Mouse (Mus musculus) midbrain, embryonic 12.5 days (tissue): ENCODE data around the gene Hpcal4. TPM values are rescaled to one million over a fixed set of nuclear protein-coding genes. Genes with fewer than 3 reads are reported as not detected.

ENCODE experiments used
- ATAC-seq: fragments of 200-750 bp; cut with Nextera tagmentation; 2 replicates; pipeline ENCODE4 v1.8.0; 2017; ENCODE audit warnings: low read depth, moderate TSS enrichment, moderate library complexity; ENCODE audit not compliant: low FRiP score
- H3K27ac ChIP-seq: fragments of 300-500 bp; sonication (generic); replicated peaks from 2 replicates; pipeline ENCODE4 v1.5.1; 2016; ENCODE audit warnings: mild to moderate bottlenecking
- H3K27me3 ChIP-seq: fragments of 300-500 bp; sonication (generic); 2 replicates; pipeline ENCODE4 v1.6.1; 2016; ENCODE audit warnings: mild to moderate bottlenecking
- H3K36me3 ChIP-seq: fragments of 300-500 bp; sonication (generic); 2 replicates; pipeline ENCODE4 v1.6.1; 2016
- H3K4me1 ChIP-seq: fragments of 300-500 bp; sonication (generic); 2 replicates; pipeline ENCODE4 v1.6.1; 2016
- H3K4me2 ChIP-seq: fragments of 300-500 bp; sonication (generic); replicated peaks from 2 replicates; pipeline ENCODE4 v1.6.1; 2016; ENCODE audit warnings: mild to moderate bottlenecking, moderate library complexity
- H3K4me3 ChIP-seq: fragments of 300-500 bp; sonication (generic); 2 replicates; pipeline ENCODE4 v1.5.1; 2016; ENCODE audit warnings: mild to moderate bottlenecking
- H3K9ac ChIP-seq: fragments of 300-500 bp; sonication (generic); replicated peaks from 2 replicates; pipeline ENCODE4 v1.6.1; 2016; ENCODE audit warnings: mild to moderate bottlenecking, moderate library complexity
- H3K9me3 ChIP-seq: fragments of 300-500 bp; sonication (generic); 2 replicates; pipeline ENCODE4 v1.6.1; 2016; ENCODE audit warnings: mild to moderate bottlenecking
- WGBS: fragments of 180-500 bp; shearing (Covaris S2); methylation state at CpG from one replicate; pipeline ENCODE4 v1.1.7; 2016; 5-methylcytosine and 5-hydroxymethylcytosine counted together
- polyA plus RNA-seq: library from polyadenylated mRNA; unstranded; fragments of >200 nt; fragmentation: Nextera tagmentation; extraction: Ambion mirVana; gene quantifications from 2 replicates; pipeline ENCODE4 v1.2.1, GENCODE M21; 2016

The Hpcal4 gene
- polyA plus RNA-seq, 1 experiment from 2014 or later: 3.5 TPM

DNA sequence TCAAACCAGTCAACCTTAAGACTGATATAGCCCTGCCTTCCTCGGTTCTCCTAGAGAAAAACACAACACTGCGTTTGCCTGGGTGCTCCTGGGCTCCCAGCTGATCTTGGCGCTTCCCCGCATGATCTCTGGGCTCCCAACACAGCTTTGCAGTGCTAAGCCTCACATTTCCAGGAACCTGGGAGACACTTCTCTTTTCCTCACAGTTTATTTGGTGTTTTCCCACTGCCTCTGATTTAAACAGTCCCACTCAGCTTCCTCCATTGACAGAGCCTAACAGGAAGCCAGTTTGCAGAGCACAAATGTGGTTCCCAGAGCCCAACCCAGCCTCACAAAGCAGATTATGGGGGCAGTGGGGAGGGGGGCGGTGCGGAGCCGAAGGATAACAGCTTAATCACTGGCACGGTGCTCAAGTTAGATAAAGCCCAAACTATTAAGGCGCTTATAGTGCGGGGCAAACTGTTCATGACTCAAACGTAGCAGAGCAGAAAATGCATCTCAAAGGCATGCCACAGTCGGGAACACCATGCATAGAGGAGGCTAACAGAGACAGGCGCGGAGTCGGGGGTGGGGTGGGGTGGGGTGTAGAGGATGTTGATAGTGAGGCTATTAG lies 20.6 kb upstream of the Hpcal4 start:
- Histone ChIP-seq H3K9me3 (no peaks in the 10 kb centered on the region), H3K9ac (peak overlapping the region; percentile 16; the same call in 1 of the 2 replicates), H3K27me3 (peaks cover 18% of the 10 kb centered on the region), H3K36me3 (no peaks in the 10 kb centered on the region), H3K4me2 (peak overlapping the region; percentile 45), H3K4me1 (peaks cover 17% of the 10 kb centered on the region), H3K27ac (0 out of 2 replicates have a peak overlapping the region, but pooled peaks have one; percentile 17), H3K4me3 (peak overlapping the region; percentile 19)
- WGBS: 2% methylated on average over 15 of the region's 15 CpGs
- ATAC-seq: peak; percentile 81

DNA sequence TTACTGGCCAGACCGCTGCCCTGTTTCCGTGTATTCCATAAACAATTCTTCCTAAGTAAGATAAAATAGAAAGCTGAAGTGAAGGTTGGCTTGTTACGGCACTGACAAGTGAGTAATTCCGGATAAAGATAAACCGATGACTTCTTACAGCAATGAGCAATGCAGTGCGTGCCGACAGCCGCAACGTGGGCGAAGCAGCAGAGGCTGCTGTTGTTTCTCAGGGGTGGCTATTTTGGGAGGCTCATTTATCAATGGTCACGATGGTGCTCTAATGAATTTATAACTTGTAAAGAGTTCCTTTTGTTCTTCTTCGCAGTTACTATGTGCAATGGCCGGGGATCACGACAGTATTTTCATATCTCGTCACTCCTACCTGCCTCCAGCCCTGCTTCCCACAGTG lies 18.9 kb upstream of the Hpcal4 start:
- no peaks in the 10 kb centered on the region for H3K36me3 ChIP-seq
- H3K4me2 ChIP-seq: no peak overlapping the region
- H3K4me1 ChIP-seq: peaks cover 17% of the 10 kb centered on the region
- H3K27me3 ChIP-seq: peaks cover 18% of the 10 kb centered on the region
- WGBS: 91% methylated on average over 15 of the region's 15 CpGs
- H3K27ac ChIP-seq: no peak overlapping the region
- H3K4me3 ChIP-seq: no peak overlapping the region
- no peaks in the 10 kb centered on the region for H3K9me3 ChIP-seq
- no peak for ATAC-seq
- no peak overlapping the region for H3K9ac ChIP-seq

DNA sequence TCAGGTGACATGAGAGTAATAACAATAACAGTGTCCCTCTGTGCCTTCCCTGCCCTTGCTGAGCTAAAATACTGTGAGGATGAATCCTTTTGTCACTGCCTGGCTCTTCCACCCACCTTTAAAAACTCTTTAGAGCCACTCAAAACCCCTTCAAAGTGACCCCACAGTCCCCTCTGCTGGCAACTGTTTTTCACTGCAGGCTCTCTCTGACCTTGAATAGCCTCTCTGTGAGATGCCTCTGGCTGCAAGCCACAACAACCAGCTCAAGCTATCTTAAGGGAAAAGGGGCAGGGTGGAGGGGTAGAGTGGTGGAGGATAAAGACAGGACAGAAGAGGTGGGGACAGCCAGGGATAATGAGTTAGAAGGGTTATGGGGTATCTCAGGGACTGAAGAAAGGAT lies 11.2 kb upstream of the Hpcal4 start:
- Histone ChIP-seq H3K36me3 (no peaks in the 10 kb centered on the region), H3K4me1 (no peaks in the 10 kb centered on the region), H3K27me3 (peaks cover 25% of the 10 kb centered on the region; the same call in 1 of the 2 replicates), H3K9ac (no peak overlapping the region), H3K4me3 (no peak overlapping the region), H3K27ac (no peak overlapping the region), H3K4me2 (no peak overlapping the region), H3K9me3 (no peaks in the 10 kb centered on the region)
- ATAC-seq: no peak

DNA sequence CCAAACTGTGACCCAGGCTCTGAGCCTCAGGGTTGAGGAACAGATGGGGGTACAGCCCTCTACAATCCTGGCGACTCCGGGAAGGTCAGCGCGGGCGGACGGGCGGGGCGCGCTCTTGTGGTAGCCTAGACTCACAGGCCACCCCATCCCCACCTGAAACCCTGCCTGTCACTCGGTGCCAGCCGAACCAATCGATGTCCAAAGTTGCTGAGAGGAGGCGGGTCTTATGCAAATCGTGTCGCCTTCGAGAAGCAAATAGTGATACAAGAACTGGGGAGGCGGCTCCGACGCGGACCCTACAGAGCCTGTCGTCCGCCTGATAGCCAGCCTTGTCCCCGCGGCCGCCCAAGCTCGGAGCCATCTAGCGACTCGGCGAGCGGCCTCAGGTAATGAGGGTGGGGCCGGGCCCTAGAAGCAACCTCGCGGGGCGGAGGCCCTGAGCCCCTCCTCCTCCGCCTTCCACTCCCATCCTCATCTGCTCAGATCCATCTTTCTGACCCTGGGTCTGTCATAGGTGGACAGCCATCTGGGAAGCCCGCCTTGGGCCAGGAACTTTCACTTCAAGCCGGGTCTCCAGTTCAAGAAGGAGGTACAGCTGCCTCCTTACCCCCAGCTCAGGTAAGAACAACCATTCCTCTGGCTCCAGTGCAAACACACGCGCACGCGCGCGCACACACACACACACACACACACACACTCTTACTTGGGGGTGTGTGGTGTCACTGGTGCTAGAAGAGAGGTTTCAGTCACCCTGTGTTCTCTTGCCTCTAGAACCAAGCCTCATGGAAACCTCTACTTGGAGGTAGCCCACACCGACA lies 421 bp downstream of the Hpcal4 start:
- Histone ChIP-seq H3K4me3 (peak overlapping the region; percentile 48), H3K4me2 (peak overlapping the region; percentile 73), H3K36me3 (no peaks in the 10 kb centered on the region), H3K4me1 (peaks cover 12% of the 10 kb centered on the region), H3K27ac (no peak overlapping the region), H3K9ac (peak overlapping the region; percentile 40), H3K27me3 (peaks cover 90% of the 10 kb centered on the region), H3K9me3 (no peaks in the 10 kb centered on the region)
- peak; percentile 93 for ATAC-seq
- WGBS: 12% methylated on average over 44 of the region's 44 CpGs

DNA sequence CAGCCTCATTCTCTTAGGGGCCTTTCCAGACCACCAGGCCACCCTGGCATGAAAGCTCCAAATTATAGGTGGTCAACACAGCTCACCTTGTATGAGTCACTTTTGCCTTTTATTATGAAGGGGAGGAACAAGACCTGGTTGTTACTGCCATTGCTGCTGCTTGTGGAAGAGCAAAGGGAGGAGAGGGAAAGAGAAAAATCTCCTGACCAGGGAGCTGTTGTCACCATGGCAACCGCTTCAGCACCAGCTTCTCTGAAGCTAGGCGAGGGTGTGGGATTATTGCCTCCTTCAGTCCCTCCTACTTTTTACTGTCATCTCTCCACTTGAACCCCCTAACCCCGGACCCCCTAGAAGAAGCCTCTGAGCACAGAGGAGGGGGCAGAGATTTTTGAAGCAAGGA lies 1.8 kb downstream of the Hpcal4 start:
- Histone ChIP-seq H3K9ac (no peak overlapping the region), H3K27ac (no peak overlapping the region), H3K36me3 (no peaks in the 10 kb centered on the region), H3K4me3 (no peak overlapping the region), H3K4me2 (no peak overlapping the region), H3K4me1 (peaks cover 12% of the 10 kb centered on the region), H3K9me3 (no peaks in the 10 kb centered on the region), H3K27me3 (peaks cover 85% of the 10 kb centered on the region)
- 39% methylated on average over 3 of the region's 3 CpGs for WGBS
- no peak for ATAC-seq

DNA sequence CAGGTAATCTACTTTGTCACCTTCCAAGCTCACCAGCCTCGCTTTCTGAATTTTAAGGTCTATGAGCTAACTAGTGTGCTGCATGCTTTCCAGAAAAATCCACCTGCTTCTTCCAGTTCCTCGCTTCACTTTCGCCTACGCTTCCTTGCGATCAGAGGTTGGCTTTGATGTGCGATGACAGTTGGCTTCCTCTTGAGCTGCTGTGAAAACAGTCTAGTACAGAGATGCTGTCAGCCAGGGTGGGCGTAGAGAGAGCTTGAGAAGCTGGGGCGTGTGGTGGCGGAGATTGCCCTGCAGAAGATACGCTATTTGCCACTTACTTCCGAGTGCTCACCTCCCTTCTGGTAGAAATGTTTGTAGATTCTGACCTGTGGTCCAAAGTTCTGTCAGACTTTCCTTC lies 9.3 kb downstream of the Hpcal4 start:
- Histone ChIP-seq H3K9ac (no peak overlapping the region), H3K27me3 (peaks cover 31% of the 10 kb centered on the region), H3K4me3 (no peak overlapping the region), H3K4me1 (no peaks in the 10 kb centered on the region), H3K4me2 (no peak overlapping the region), H3K27ac (no peak overlapping the region), H3K36me3 (no peaks in the 10 kb centered on the region), H3K9me3 (no peaks in the 10 kb centered on the region)
- 85% methylated on average over 11 of the region's 11 CpGs for WGBS
- no peak for ATAC-seq

DNA sequence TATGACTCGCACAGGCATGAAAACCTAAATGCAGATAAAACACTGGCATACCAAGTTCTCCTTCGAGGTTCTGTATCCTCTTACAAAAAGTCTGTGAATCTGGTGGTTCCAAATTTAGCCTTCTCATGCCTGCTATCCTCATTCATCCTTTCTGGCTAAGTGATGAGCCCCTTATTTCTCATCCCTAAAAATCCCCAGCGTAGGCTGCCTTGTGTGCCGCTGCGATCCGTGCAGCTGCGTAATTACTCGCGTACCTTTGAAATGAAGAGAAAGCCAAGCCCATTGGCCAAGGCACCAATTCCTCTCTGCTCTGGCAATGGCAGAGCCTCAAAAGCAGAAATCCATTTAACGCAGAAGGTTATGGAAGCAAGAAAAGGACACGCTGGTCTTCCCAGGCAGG lies 10.8 kb downstream of the Hpcal4 start:
- no peaks in the 10 kb centered on the region for H3K4me1 ChIP-seq
- 0 out of 2 replicates have a peak overlapping the region, but pooled peaks have one; percentile 20 for H3K9ac ChIP-seq
- H3K27me3 ChIP-seq: peaks cover 24% of the 10 kb centered on the region
- no peaks in the 10 kb centered on the region for H3K36me3 ChIP-seq
- no peak overlapping the region for H3K4me3 ChIP-seq
- no peak for ATAC-seq
- no peak overlapping the region for H3K4me2 ChIP-seq
- H3K9me3 ChIP-seq: no peaks in the 10 kb centered on the region
- no peak overlapping the region for H3K27ac ChIP-seq
- WGBS: 92% methylated on average over 11 of the region's 11 CpGs

DNA sequence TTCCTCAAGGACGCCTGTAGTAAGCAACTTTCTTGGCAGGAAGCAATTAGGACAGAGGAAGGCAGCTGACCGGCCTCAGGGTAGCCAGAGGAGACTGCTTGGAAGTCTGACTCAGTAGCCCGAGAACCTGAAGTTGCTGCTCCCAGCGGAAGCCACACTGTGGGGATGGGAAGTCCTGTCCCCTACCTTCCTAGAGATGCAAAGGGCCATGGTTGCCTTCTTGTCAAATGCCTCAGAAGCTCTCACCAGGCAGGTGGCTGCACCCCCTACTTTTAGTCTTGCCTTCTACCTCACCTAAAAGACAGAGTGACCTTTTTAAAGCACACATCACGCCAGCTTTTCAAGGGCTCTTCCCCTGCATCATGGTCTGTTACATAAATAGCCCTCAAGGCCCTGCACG lies 13.7 kb downstream of the Hpcal4 start:
- H3K4me2 ChIP-seq: no peak overlapping the region
- no peak overlapping the region for H3K4me3 ChIP-seq
- H3K9me3 ChIP-seq: no peaks in the 10 kb centered on the region
- ATAC-seq: no peak
- H3K36me3 ChIP-seq: no peaks in the 10 kb centered on the region
- peaks cover 10% of the 10 kb centered on the region for H3K4me1 ChIP-seq
- H3K27me3 ChIP-seq: peaks cover 41% of the 10 kb centered on the region
- no peak overlapping the region for H3K27ac ChIP-seq
- H3K9ac ChIP-seq: no peak overlapping the region
- 66% methylated on average over 6 of the region's 6 CpGs for WGBS

DNA sequence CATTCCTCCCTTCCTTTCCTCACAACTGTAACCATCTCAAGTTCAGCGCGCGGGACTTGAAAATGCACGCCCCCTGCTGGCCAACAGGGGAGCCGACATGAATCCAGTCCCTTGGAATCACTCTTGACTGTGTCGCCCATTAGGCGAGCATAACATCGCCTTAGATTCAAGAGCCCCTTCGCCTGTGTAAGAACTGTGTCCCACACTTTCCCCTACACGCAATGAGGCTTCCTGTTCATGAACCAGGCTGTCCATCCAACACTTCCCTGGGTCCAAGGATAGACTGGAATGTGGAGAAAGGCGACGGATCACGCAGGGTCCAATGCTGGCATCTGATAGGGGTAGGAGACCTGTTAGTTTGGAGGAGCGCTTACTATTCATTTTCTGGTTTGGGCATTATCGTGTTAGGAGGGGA lies 17.8 kb downstream of the Hpcal4 start:
- 2% methylated on average over 15 of the region's 15 CpGs for WGBS
- no peaks in the 10 kb centered on the region for H3K36me3 ChIP-seq
- H3K27me3 ChIP-seq: peaks cover 60% of the 10 kb centered on the region
- H3K27ac ChIP-seq: no peak overlapping the region
- peak overlapping the region; percentile 85 for H3K4me2 ChIP-seq
- ATAC-seq: peak; percentile 58
- peaks cover 14% of the 10 kb centered on the region for H3K4me1 ChIP-seq
- no peaks in the 10 kb centered on the region for H3K9me3 ChIP-seq
- H3K4me3 ChIP-seq: peak overlapping the region; percentile 46
- H3K9ac ChIP-seq: peak overlapping the region; percentile 59

DNA sequence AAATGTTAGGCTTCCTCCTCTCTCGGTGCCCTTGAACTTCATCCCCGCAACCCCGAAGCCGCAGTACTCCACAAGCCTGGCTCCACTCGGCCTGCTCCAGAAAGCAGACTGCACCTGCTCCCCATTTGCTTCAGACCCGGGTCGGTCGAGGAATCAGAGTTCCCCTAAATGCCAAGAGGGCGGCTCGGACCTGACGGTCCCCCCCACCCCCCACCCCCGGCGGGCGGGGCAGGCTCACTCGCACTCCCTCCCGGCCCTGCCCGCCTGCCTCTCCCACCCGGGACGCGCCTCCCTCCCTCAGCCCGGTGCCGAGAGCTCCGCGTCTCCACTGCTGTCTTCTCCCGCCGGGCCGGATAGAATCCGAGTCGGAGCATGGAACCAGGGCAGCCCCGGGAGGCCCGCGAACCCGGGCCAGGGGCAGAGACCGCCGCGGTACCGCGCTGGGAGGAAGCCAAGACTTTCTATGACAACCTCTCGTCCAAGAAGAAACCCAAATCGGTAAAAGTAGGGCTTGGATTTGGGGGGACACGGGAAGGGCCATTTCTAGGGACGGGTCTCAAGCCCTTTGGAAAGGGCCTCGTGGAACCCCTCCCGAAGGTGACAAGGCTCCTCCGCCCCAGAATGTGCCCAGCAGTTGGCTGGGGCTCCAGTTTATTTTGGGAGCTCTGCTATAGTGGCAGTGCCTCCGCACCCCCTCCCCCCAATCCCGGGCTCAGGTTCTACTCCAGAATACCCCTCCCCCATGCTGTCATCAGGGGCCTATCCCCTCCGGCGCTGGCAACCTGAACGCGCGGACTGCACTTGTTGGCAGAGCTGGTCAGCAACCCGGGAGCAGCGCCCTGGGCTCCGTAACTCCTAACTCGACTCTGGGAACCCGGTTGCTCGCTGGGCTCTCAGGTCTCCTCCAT lies 18.4 kb downstream of the Hpcal4 start, which contains the start of gene Nt5c1a:
Nt5c1a (plus strand) TSS at position 319 of the 908 bp plus-strand sequence.
- Histone ChIP-seq H3K36me3 (no peaks in the 10 kb centered on the region), H3K27me3 (peaks cover 55% of the 10 kb centered on the region), H3K4me2 (peak within 1 kb of the TSS; percentile 85), H3K4me1 (peaks cover 14% of the 10 kb centered on the region), H3K9ac (peak within 1 kb of the TSS; percentile 59), H3K27ac (no peak within 1 kb of the TSS), H3K4me3 (peak within 1 kb of the TSS; percentile 46), H3K9me3 (no peaks in the 10 kb centered on the region)
- ATAC-seq: peak; percentile 65
- under 1% methylated on average over 55 of the region's 58 CpGs for WGBS

DNA sequence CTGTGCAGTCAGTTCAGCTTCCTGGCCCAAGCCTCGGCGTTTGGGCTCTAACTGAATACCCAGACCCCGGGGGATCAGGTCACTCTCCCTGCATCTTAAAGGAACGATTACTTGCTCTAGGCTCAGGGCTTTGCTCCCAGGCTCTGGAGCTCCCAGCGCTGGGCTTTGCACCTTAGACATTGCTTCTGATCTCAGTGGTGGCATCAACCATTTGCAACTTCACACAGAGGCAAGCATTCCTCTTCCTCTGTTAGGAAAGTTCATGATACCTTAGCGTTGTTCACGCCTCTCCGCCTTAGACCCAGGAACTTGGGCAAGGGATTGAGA lies 19.0 kb downstream of the Hpcal4 start:
- H3K4me3 ChIP-seq: peak overlapping the region; percentile 46
- H3K9me3 ChIP-seq: no peaks in the 10 kb centered on the region
- 10% methylated on average over 8 of the region's 8 CpGs for WGBS
- H3K27me3 ChIP-seq: peaks cover 53% of the 10 kb centered on the region
- H3K9ac ChIP-seq: 0 out of 2 replicates have a peak overlapping the region, but pooled peaks have one; percentile 59
- ATAC-seq: no peak
- H3K36me3 ChIP-seq: no peaks in the 10 kb centered on the region
- peak overlapping the region; percentile 85 for H3K4me2 ChIP-seq
- H3K4me1 ChIP-seq: peaks cover 14% of the 10 kb centered on the region
- no peak overlapping the region for H3K27ac ChIP-seq
